Mouse (Mus musculus): Measurements from ENCODE around the gene Ptprh.

Gene Ptprh

DNA sequence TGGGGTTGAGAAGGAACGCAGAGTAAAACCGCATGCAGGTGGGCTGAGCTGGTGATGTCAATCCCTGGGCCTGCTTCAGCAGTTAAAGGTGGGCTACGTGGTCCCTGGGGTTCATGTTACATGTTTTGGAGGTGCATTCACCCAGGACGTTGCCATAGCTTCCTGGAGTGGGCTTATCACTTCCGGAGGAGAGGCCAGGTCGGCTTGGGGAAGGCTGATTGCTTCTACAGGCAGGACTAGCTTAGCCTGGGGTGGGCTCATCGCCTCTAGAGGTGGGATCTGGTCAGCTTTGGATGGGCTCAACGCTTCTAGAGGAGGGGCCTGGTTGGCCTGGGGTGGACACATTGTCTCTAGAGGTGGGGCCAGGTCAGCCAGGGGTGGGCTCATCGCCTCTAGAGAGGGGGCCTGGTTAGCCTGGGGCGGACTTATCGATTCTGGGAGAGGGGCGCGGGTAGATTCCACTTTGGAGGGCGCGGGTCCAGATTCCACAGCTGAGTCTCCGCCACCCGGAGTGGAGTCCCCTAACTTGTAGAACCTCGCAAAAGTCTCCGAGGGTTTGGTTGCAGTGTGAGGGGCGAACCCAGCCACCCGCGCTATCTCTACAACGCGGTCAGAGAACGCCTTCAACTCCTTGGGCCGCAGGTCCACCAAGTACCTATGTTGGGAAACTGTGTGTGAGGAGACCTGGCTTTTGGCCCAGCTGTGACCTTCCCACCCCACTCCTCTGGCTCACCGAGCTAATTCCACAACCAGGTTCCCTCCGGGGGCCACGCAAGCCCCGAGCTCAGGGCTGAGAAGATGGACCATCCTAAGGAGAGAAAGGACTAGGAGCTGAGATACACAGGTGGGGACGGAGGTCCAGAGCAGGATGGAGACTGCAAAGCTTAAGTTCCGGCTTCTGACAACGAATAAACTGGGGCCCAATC lies 80.4 kb downstream of the Ptprh start:
- DNase-seq (ENCODE audit: low read depth) = no peak

DNA sequence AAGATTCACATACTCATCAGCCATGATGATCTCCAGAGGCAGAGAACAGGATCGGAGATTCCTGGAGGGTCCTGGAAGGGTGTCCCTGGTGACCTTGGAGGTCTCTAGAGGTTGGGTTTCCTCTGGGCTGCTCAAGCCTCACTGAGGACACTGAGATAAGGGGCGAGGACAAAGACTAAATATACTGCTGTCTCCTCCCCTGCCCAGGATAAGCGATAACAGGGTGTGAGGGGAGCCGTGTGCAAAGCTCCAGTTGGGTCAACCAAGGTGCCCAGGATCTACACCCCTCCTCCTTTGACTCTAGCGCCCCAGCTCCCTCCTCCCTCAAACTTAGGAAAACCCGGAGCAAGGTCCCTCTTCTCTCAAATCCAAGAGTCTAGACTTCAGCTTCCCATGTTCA lies 81.5 kb downstream of the Ptprh start:
- no peak for DNase-seq (ENCODE audit: low read depth)

DNA sequence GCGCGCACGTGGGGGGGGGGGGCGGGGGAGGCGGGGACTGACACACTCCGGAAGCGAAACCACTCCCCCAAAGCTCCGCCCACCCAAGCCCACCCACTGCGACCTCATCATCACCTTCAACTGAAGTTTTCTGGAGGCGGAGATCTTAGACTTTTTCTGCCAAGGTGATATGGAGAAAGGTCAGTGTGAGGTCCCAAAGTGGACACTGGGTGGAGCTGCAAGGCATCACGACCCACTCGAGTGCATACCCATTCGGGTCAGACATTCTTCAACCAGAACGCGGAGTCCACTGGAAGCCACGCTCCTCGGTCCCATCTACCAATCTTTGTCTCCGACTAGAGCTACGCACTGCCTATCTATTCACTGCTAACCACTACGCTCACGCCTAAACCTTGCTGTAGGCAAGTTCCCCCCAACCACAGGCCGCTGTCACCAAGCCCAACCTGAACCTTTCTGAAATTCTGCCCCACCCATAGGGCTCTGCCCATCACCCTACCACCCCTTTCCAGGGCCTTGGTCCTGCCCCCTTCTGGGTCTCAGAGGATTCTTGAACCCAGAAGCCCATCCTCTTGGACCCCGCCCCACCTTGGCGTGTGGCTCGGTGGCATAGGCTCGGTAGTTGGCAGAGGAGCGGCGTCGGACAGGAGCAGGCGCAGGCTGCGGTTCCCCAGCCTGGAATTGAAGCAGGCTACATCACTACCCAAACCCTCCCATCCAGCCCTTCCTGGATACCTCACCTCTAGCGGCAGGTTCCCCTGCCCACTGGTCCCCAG lies 82.4 kb downstream of the Ptprh start:
- DNase-seq (ENCODE audit: low read depth) = no peak

DNA sequence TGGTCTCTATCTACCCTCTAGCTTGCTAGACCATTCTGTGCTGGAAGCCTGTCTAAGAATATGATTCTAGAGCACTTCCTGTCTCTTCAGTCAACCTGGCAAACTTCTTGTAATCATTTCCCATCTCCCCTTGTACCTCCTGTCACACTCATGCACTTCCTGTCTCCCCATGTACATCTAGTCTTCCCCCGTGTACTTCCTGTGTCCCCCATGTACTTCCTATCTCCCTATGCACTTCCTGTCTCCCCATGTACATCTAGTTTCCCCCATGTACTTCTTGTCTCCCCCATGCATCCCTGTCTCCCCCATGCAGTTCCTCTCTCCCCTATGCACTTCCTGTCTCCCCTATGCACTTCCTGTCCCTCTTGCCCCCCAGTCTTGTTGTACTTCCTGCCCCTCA lies 85.4 kb downstream of the Ptprh start:
- DNase-seq (ENCODE audit: low read depth) = no peak

DNA sequence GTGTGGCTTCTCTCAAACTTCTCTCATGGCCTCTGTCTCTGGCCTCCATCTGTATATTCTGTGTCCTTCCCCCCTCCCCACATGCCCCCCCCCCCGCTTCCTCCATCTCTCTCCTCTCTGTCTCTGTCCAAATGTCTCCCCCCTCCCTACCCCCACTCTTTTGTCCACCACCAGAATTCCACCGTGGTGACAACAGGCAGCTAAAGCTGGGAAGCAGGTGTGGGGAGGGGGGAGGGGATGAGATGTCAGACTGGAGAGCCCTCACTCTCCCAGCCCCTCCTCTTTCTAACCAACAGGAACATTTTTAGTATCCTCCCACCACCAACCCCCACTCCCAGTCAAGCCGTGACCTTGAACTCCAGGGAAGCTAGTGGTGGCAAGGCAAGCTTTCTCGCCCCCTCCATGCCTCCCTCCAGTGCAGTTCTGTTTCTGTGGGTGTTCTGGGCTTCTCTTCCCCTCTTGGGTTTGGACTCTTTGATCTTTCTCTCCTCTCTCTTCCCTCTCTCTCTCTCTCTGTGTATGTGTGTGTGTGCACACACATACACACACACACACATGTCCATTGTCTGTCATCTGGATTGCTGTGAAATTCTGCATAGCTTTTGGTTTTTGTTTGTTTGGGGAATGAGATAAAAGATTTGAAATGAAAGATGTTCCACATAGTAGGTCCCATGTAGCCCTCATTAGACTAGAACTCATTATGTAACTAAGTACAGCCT lies 87.3 kb downstream of the Ptprh start, which contains the start of gene Tnnt1:
Gene Tnnt1, minus strand, starts transcription at position 51 of the 719 bp plus-strand sequence.
- DNase-seq (ENCODE audit: low read depth) = no peak

DNA sequence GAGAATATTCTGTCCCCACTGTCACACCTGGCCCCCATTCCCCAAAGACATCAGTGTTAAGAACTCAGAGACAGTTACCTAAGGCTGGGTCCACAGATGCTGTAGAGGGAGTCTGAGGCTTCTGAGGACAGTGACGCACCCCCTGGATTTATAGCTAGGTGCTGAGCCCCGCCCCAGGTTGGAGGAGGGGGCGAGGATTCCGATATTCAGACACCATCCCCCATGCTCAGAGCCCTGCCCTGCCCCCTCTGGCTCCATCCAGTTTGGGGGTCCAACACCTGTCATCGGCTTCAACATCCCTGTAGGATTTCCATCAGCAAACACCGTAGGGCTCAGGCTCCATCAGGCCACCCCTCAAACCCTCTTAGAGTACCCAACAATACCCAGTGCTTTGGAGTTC lies 88.0 kb downstream of the Ptprh start:
- DNase-seq (ENCODE audit: low read depth) = no peak

DNA sequence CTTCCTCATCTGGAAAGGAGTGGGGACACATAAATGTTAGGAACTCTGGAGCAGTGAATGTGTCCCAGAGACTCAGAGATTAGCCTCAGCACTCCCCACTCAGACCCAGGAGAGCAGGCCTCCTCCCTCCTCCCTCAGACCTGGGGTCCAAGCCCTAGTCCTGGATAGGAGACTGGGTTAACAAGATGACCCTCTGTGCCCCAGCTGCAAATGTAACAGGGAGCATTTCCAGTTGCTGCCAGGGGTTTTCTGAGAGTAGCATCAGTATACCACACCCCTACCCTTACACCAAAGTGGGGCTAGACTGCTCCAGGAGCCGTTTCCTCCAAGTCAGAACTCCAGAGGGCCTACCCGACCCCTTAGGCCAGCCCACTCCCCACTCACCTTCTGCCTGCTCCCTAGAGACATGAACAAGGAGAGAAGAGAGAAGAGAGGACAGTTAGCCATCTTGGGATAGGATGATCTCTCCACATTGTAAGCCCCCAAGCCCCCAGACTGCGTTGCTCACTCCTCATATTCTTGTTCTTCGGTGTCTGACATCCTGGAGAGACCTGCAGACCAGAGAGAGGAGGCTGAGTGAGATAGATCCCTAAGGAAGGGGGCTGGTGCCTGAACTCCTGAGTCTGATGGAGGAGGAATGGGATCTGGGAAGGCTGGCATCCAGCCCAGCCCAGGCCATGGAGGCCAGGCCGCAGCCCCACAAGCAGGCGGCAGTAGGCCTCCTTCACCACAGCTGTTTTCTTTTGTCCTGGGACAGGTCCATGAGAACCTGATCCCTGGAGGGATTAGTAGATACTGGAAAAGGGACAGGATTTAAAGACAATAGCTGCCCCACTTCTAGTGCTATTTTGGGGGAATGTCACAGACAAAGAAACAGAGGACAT lies 89.8 kb downstream of the Ptprh start:
- no peak for DNase-seq (ENCODE audit: low read depth)

DNA sequence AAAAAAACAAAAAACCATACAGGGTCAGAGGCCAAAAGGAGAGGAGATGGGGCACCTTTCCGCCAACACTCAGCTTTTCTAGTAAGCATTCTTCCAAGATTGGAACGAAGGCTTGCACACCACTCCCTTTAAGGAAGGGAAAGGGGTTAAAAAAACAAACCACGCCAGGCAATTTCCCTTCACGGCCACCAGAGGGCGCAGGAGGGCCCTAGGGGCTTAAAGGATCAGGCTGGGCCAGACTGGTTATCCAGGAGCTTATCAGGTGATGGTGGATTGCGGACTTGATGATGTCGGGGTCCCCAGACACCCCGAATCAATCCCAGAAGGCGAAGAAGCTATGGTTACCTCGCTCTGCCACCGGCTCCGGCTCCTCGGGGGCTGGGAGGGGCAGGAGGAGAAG lies 90.6 kb downstream of the Ptprh start:
- no peak for DNase-seq (ENCODE audit: low read depth)

DNA sequence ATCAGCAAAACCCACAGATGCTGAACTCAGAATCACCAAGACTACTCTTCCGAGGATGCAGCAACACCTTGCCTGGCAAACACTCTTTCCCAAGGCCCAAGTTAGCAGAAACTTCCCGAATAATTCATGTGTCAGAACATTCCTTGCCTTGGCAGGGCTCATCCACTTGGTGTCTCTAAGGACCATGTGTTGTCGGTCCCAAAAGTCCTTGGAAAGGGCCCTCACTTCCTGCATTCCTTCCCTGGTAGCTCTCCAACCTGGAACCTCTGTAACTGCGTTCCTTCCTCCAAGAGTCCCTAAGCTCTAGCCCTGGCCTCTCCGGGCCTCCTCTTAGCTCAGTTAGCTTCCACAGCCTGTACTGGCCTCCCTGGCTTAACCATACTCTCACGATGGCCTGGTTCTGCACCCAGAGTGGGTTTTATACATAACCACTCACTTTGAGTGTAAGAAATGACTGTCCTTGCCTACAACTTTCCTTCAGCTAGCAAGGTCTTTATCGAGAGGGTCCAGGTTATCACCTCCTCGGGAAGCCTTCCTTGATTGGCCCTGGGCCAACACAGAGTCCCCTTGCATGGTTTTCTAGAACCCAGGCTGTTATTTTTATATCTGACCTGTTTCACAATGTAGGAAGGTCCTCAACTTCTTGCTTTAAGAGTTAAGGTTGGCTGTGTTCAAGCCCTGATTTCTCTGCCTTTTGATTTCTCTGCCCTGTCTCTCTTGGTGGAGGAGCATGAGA lies 92.2 kb downstream of the Ptprh start:
- no peak for DNase-seq (ENCODE audit: low read depth)

DNA sequence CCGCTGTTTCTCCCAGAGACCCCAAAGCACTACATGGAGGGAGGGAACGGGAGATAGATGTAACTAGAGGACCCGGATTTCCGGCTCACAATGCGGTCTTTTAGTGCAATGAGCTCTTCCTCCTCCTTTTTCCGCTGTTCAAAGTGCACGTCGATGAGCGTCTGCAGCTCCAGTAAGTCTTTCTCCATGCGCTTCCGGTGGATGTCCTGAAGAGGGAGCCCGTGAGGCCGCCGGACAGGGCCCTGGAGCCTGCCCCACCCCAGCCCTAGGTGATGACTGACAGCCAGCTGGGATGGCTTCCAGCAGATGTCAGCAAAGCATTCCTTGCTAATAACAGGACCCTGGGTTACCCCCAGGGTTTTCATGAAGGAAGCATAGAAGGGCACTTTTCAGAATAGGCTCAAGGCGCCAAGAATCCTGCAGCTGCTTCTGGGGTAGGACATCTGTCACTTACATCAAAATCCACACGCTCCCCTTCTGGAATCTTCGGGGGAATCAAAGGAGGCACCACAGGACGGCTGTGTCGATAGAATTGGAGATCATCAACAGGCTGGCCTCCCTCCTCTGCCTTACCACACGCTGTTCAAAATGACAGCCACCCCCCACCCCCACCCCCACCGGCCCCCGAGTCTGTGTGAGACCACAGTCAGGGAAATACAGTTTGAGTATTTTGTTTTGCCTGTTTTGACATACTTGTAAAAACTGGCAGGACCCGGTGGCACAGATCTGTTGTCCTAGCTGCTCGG lies 93.8 kb downstream of the Ptprh start:
- no peak for DNase-seq (ENCODE audit: low read depth)

DNA sequence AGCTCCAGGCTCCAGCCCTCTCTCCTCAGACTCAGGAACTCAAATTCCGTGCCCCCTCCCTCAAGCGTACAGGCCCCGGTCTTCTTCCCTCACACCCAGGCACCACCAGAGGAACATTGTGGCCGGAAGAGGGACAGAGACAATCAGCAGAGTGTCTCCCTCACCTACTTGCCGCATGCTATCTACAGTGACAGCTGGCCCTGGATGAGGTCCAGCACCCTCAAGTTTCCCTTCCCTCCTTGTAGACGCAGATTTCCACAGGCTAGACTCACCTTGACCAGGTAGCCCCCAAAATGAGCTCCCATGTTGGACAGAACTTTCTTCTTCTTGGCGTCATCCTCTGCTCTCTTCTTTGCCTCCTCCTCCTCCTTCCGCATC lies 95.1 kb downstream of the Ptprh start:
- DNase-seq (ENCODE audit: low read depth) = no peak

DNA sequence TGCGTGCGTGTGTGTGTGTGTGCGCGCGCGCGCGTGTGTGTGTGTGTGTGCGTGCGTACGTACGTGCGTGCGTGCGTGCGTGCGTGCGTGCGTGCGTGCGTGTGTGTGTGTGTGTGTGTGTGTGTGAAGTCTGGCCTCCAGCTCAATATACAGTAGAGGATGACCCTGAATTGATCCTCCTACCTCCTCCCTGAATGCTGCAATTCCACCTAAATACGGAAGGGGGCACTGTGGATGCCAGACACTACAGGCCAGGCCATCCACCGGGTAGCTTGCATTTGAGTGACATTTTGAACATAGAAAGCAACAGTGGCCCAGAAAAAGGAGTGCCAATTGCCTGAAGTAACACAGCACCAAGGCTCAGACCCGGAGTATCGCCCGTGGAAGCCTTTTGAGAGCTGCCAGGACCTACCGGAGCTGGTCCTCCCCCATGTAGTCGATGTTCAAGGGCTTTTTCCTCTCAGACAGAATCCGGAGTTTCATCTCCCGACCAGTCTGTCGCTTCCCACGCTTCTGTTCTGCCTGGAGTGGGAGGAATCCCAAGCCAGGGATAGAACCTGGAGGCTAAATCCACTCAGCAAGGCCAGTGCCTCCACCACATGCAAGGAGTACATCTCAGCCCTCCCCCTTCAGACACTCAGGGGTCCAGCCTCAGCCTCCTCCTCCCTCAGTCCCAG lies 95.6 kb downstream of the Ptprh start:
- DNase-seq (ENCODE audit: low read depth) = no peak

DNA sequence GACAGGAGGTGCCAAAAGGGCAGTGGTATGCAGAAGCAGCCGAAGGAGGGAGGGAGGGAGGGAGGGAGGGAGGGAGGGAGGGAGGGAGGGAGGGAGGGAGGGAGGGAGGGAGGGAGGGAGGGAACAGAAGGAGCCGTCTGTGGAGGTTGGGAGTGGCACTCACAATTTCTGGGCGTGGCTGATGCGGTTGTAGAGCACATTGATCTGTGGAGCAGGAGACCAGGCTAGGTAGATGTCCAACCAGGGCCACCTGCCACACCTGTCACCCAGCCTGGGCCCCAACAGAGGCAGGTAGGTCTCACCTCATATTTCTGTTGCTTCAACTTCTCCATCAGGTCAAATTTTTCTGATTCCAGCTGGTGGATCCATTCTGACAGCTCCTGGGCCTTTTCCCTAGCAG lies 96.6 kb downstream of the Ptprh start:
- DNase-seq (ENCODE audit: low read depth) = no peak

DNA sequence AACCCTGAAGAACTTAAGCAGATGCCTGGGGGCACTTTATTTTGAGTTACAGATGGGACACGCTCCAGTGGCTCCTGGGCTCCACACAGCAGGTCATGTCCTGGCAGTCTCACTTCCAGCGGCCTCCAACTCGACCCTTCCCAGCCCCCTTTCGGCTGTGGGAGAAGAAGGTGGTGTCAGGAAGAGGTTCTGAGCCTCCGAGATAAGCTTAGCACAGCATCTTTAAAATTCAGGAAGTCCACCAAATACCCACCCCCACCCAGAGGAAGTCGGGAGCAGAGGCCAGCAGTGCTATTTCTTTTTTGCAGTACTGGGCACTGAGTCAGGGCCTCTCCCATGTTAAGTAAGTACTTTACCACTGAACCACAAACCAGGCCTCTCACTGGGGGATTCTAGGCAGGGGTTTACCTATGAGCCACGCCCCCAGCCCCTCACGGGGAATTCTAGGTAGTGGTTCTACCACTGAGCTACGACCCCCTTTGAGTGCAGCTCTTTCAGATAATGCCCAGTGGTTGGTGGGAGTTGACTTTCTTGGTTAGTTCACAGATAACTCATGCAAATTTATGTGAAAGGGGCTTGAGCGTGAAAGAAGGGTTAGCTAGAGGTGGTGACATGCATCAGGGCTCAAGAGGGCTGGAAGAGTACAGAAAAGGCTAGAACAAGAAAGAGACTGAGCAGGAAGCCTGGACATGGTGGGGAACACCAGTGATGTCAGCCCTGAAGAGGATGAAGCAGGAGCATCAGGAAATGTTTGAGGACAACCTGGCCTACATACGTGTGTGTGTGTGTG lies 99.0 kb downstream of the Ptprh start:
- DNase-seq (ENCODE audit: low read depth) = no peak

DNA sequence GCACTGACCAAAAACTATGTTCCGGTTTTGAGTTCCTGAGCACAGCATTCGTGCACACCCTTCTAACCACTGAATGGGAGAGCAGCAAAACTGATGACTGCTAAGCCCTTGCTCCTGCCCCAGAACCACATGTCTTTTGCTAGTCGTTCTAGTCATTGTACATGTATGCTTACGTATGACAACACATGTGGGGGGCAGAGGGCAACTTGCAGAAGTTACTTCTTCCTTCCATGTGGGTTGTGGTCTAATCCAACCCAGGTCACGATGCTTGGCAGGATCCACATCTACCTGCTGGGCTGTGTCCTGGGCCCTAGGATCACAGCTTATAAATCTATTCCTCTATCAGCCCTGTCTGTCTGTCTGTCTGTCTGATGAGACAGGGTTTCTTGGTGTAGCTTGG lies 100.0 kb downstream of the Ptprh start:
- DNase-seq (ENCODE audit: low read depth) = no peak

DNA sequence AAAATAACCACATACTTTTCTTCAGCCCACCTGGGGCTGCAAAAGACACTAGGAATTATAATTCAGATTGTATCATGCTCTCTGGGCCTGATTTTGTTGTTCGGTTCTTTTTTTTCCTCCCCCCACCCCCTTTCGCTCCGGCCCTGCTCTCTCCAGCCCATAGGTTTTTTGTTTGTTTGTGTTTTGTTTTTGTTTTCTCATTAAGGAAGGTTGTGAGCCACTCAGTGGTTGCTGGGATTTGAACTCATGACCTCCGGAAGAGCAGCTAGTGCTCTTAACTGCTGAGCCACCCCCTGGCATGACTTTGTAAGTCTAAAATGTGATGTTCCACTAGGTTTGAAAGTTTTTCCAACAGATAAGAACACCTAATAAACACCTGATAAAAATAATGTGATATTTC lies 100.7 kb downstream of the Ptprh start:
- no peak for DNase-seq (ENCODE audit: low read depth)

DNA sequence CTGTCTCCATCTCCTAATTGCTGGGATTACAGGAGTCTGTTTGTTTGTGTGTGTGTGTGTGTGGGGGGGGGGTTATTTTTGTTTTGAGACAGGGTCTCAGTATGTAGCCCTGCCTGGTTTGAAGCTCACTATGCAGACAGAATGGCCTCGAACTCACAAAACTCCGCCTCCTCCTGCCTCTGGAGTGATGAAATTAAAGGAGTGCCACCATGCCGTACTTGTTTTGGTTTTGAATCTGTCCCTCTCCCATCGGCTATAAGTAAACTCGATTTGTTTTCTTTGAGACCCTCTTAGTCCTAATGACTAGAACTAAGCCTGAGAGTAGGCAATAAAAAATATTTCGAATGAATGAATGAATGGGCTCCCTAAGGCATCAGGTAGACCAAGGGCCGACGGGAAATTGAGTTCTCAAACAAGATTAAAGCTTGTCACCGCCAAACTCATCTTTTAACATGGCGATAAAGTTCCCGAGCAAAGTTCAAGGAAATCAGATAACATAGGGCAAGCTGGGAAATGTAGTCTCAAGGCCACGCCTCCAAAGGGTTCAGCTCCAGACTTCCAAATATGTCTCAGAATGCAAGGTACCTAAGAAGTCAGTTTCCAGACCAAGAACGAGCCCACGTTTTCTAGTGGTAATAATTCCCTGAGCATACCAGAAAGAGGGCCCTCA lies 101.3 kb downstream of the Ptprh start:
- DNase-seq (ENCODE audit: low read depth) = no peak

Measured in fibroblast of lung, adult 2 months (primary cell).